Mouse (Mus musculus) cerebellum, adult 2 months (tissue): ENCODE measurements around the gene Cbarp.

Experiments
- CTCF ChIP-seq: fragments of 200-500 bp; IDR thresholded peaks from 2 replicates; pipeline ENCODE4 v1.5.1; 2011; ENCODE audit warnings: low read depth, mild to moderate bottlenecking, control low read depth, low read length, moderate library complexity, borderline replicate concordance; ENCODE audit not compliant: insufficient read depth
- POLR2A ChIP-seq: fragments of 200-500 bp; IDR thresholded peaks from 2 replicates; pipeline ENCODE4 v1.6.1; 2011; ENCODE audit warnings: low read length, control low read depth, borderline replicate concordance; ENCODE audit not compliant: insufficient read depth

DNA sequence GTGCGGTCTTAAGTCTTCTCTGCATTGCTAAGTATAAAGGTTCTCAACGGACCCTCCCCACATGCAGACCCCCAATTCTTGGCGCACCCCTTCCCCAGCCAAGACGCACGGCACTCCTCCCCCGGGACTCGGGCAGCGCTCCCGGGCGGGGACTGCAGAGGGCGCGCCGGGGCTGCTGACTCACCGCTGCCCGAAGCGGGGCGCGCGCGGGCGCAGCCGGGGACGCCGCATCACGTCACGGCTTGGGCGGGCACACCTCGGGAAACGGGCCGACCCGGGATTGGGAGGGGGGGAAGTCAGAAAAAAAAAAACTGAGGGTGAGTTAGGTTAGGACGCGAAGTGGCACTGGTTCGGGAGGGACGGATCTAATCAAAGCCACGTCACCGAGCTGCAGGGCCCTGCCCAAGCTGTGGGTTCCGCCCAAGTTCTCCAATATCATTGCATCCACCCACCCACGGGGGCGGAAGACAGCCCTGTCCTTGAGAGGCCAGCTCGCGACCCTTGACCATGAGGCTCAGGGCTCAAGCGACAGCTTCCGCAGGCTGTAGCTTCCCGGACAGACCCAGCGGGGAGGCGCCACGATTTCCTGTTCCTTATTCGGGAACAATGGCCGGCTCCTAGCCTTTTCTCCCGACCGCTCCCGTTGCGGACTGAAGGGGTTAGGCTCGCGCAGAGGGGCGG, 8.1 kb upstream of the Cbarp start:
- TF ChIP-seq POLR2A: peak; percentile 38; the same call in 1 of the 2 replicates
- TF ChIP-seq CTCF: peak; percentile 62; the same call in 1 of the 2 replicates
